In the genomic region with DNA sequence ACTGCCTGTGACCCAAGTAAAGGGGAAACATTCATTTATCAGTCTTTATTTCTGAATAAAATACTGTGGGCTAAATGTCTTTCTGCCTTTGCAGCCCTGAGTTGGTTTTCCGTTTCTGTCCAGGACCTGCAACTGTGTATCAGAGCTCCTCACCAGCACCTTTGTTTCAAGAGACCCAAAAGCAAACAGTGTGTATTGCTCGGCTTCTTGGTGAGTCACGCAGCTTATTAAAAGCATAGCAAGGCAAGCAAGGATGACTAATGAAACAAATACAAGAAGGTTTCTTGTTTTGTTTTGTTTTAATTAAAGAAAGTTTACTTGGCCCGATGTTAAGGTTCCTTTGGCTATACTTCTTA, we compare ENCODE assay signal across 8 mouse cellular contexts. TPM values are rescaled to one million over a fixed set of nuclear protein-coding genes. Genes with fewer than 3 reads are reported as not detected.
DNase-seq lines count a peak whose midpoint lies in the region; ATAC-seq and TF ChIP-seq lines count a peak whose summit lies in the region.

A gene (plus strand): TSS at position 115 of the 356 bp plus-strand sequence.

- H3K27me3 ChIP-seq in kidney, postnatal 0 days (ENCODE audit: insufficient read depth, low read length) = no peaks in the 10 kb centered on the region
- H3K27me3 ChIP-seq in intestine, embryonic 14.5 days (replicated peaks; ENCODE audit: control insufficient read depth, insufficient read depth, low read length) = no peaks in the 10 kb centered on the region
- no peaks in the 10 kb centered on the region for H3K27me3 ChIP-seq in megakaryocyte, embryonic 14.5 days (replicated peaks)

- TF ChIP-seq CTCF in kidney, postnatal 0 days (IDR thresholded peaks at IDR 0.05; ENCODE audit: low read depth) = no peak

- H3K9me3 ChIP-seq in kidney, postnatal 0 days (replicated peaks; ENCODE audit: low read length) = no peaks in the 10 kb centered on the region
- H3K9me3 ChIP-seq in intestine, embryonic 14.5 days (ENCODE audit: control insufficient read depth, low read length) = no peaks in the 10 kb centered on the region
- no peaks in the 10 kb centered on the region for H3K9me3 ChIP-seq in megakaryocyte, embryonic 14.5 days

- no peak within 1 kb of the TSS for H3K4me3 ChIP-seq in kidney, postnatal 0 days (replicated peaks; ENCODE audit: low read depth, low read length)
- H3K4me3 ChIP-seq in intestine, embryonic 14.5 days (ENCODE audit: low read depth, low read length) = no peak within 1 kb of the TSS
- peak within 1 kb of the TSS; percentile 87 for H3K4me3 ChIP-seq in megakaryocyte, embryonic 14.5 days (replicated peaks)

- 45% methylated on average over 4 of the region's 4 CpGs for WGBS in kidney, postnatal 0 days
- 43% methylated on average over 4 of the region's 4 CpGs for WGBS in intestine, embryonic 14.5 days

- H3K9ac ChIP-seq in kidney, postnatal 0 days (ENCODE audit: low read depth, low read length) = no peak within 1 kb of the TSS
- H3K9ac ChIP-seq in intestine, embryonic 14.5 days (ENCODE audit: low read length) = no peak within 1 kb of the TSS

- no peaks in the 10 kb centered on the region for H3K36me3 ChIP-seq in kidney, postnatal 0 days (ENCODE audit: insufficient read depth, low read length)
- no peaks in the 10 kb centered on the region for H3K36me3 ChIP-seq in intestine, embryonic 14.5 days (ENCODE audit: control insufficient read depth, insufficient read depth, low read length)
- H3K36me3 ChIP-seq in megakaryocyte, embryonic 14.5 days (replicated peaks; ENCODE audit: low read length) = no peaks in the 10 kb centered on the region

- H3K4me2 ChIP-seq in kidney, postnatal 0 days (ENCODE audit: low read length) = no peak within 1 kb of the TSS
- no peak within 1 kb of the TSS for H3K4me2 ChIP-seq in intestine, embryonic 14.5 days (ENCODE audit: low read length)

- intact Hi-C loops in gastrocnemius, postnatal 36 days (cut with DNase I) = no loop called here

- no peak for ATAC-seq in kidney, postnatal 0 days (replicated peaks; ENCODE audit: low FRiP score, low read depth)
- no peak for ATAC-seq in intestine, embryonic 14.5 days (replicated peaks; ENCODE audit: low FRiP score, low TSS enrichment, low read depth)
- ATAC-seq in erythroblast, adult 5-6 weeks (replicated peaks; ENCODE audit: low FRiP score, poor library complexity, severe bottlenecking) = no peak

- no peak within 1 kb of the TSS for H3K27ac ChIP-seq in kidney, postnatal 0 days
- no peak within 1 kb of the TSS for H3K27ac ChIP-seq in intestine, embryonic 14.5 days (ENCODE audit: low read depth)

- DNase-seq in kidney, postnatal 0 days (ENCODE audit: low spot score) = no peak
- DNase-seq in kidney, adult 9 months = no peak
- DNase-seq in adrenal gland, postnatal 25 days = no peak
- no peak for DNase-seq in gastrocnemius, postnatal 36 days
- DNase-seq in intestine, embryonic 14.5 days (ENCODE audit: low spot score) = no peak
- DNase-seq in kidney, adult 11 months = no peak

- H3K4me1 ChIP-seq in kidney, postnatal 0 days (replicated peaks; ENCODE audit: insufficient read depth, low read length) = no peaks in the 10 kb centered on the region
- peaks cover 10% of the 10 kb centered on the region; the same call in 1 of the 2 replicates for H3K4me1 ChIP-seq in intestine, embryonic 14.5 days (replicated peaks; ENCODE audit: control insufficient read depth, insufficient read depth, low read length)
- H3K4me1 ChIP-seq in megakaryocyte, embryonic 14.5 days = peaks cover 88% of the 10 kb centered on the region

RNA-seq across cellular contexts. Expression of the gene that starts here (rescaled TPM):
- 87.4 and 93.7 TPM in 2 replicates for polyA plus RNA-seq in kidney, postnatal 0 days (2015; fragmentation: Nextera tagmentation; extraction: Ambion mirVana)
- 26.2 and 33.1 TPM in 2 replicates for total RNA-seq in adrenal gland, postnatal 25 days (2021)
- 10 to 100 TPM; 16.1 to 19.4 TPM for total RNA-seq in gastrocnemius, postnatal 36 days (2021)
- polyA plus RNA-seq in intestine, embryonic 14.5 days (2014; fragmentation: Nextera tagmentation; extraction: Ambion mirVana) = 89.3 and 105 TPM in 2 replicates
- 12.2 and 27.1 TPM in 2 replicates for polyA plus RNA-seq in megakaryocyte, embryonic 14.5 days (2012; ENCODE audit: insufficient read depth, low replicate concordance)
- total RNA-seq in erythroblast, adult 5-6 weeks (2015; ENCODE audit: low replicate concordance) = 8.8 and 10.4 TPM in 2 replicates
- 10.7 and 12.4 TPM in 2 replicates for total RNA-seq in erythroblast, adult 5-6 weeks (2017; ENCODE audit: low replicate concordance)
